ENCODE assay signal across 8 mouse cellular contexts in genomic region chr8:71528362-71529073, GRCm38 (mm10). TPM values are rescaled to one million over a fixed set of nuclear protein-coding genes. Genes with fewer than 3 reads are reported as not detected.
DNase-seq lines count a peak whose midpoint lies in the region; ATAC-seq and TF ChIP-seq lines count a peak whose summit lies in the region.

No protein-coding gene starts in this region.

- H3K9ac ChIP-seq in ES-E14 (ENCODE audit: insufficient read depth, low read depth, low read length, poor library complexity, severe bottlenecking): no peak overlapping the region; the same call in 1 of the 2 replicates
- no peak overlapping the region for H3K9ac ChIP-seq in embryonic facial prominence, embryonic 14.5 days (ENCODE audit: low read depth, low read length)
- H3K9ac ChIP-seq in lung, embryonic 15.5 days: no peak overlapping the region

- H3K4me1 ChIP-seq in ES-E14 (ENCODE audit: control insufficient read depth in 2 of 2, insufficient read depth in 2 of 2, low read length in 2 of 2, poor library complexity in 1 of 2): peaks cover 7 to 20% of the 10 kb centered on the region in 2 experiments
- peaks cover 7% of the 10 kb centered on the region for H3K4me1 ChIP-seq in embryonic facial prominence, embryonic 14.5 days (ENCODE audit: control insufficient read depth, insufficient read depth, low read length)
- peaks cover 28% of the 10 kb centered on the region for H3K4me1 ChIP-seq in lung, embryonic 15.5 days

- no peak overlapping the region for H3K4me3 ChIP-seq in ES-E14 (ENCODE audit: insufficient read depth in 1 of 2, low read depth in 1 of 2, low read length in 2 of 2, poor library complexity in 1 of 2, severe bottlenecking in 1 of 2)
- no peak overlapping the region for H3K4me3 ChIP-seq in embryonic facial prominence, embryonic 14.5 days (ENCODE audit: low read depth, low read length)
- no peak overlapping the region for H3K4me3 ChIP-seq in lung, embryonic 15.5 days

- no peak for ATAC-seq in embryonic facial prominence, embryonic 14.5 days (ENCODE audit: low read depth)
- ATAC-seq in lung, embryonic 15.5 days (ENCODE audit: borderline replicate concordance, extremely low read depth, low FRiP score, low TSS enrichment): peak; percentile 73; the same call in 1 of the 2 replicates

- no peaks in the 10 kb centered on the region for H3K36me3 ChIP-seq in ES-E14 (ENCODE audit: control insufficient read depth, insufficient read depth, low read length, poor library complexity, severe bottlenecking)
- H3K36me3 ChIP-seq in embryonic facial prominence, embryonic 14.5 days (ENCODE audit: control insufficient read depth, insufficient read depth, low read length): no peaks in the 10 kb centered on the region
- no peaks in the 10 kb centered on the region for H3K36me3 ChIP-seq in lung, embryonic 15.5 days

- no peaks in the 10 kb centered on the region for H3K9me3 ChIP-seq in ES-E14 (ENCODE audit: control insufficient read depth, insufficient read depth, low read depth, low read length)
- no peaks in the 10 kb centered on the region for H3K9me3 ChIP-seq in embryonic facial prominence, embryonic 14.5 days (ENCODE audit: control insufficient read depth, low read length)
- H3K9me3 ChIP-seq in lung, embryonic 15.5 days: no peaks in the 10 kb centered on the region

- no peak overlapping the region for H3K4me2 ChIP-seq in embryonic facial prominence, embryonic 14.5 days (ENCODE audit: low read depth, low read length)
- H3K4me2 ChIP-seq in lung, embryonic 15.5 days: no peak overlapping the region

- peak overlapping the region; percentile 63; the same call in 1 of the 2 replicates for H3K27ac ChIP-seq in ES-E14 (ENCODE audit: insufficient read depth, low read depth, low read length, poor library complexity, severe bottlenecking)
- peak overlapping the region; percentile 52 for H3K27ac ChIP-seq in embryonic facial prominence, embryonic 14.5 days (replicated peaks; ENCODE audit: low read depth, low read length)
- peak overlapping the region; percentile 91 for H3K27ac ChIP-seq in lung, embryonic 15.5 days

- H3K27me3 ChIP-seq in embryonic facial prominence, embryonic 14.5 days (replicated peaks; ENCODE audit: control insufficient read depth, insufficient read depth, low read length): peaks cover 27% of the 10 kb centered on the region
- peaks cover 12% of the 10 kb centered on the region for H3K27me3 ChIP-seq in lung, embryonic 15.5 days

- DNase-seq in ES-E14 (ENCODE audit: low read depth, low spot score): no peak
- no peak for DNase-seq in embryonic facial prominence, embryonic 14.5 days (ENCODE audit: low spot score)
- peak; percentile 48 for DNase-seq in kidney, adult 11 months
- DNase-seq in ovary, postnatal 14 days (ENCODE audit: low spot score): no peak
- no peak for DNase-seq in embryo, embryonic 11 days
- DNase-seq in cerebellum, postnatal 4 days (ENCODE audit: low spot score in 2 of 2): no peak
- no peak for DNase-seq in frontal cortex, postnatal 14 days (ENCODE audit: low spot score in 2 of 2)

- in situ Hi-C loops in ES-E14 (cut with MboI; ENCODE audit: low sequenced_read_pairs in 2 of 2, unreplicated experiment in 2 of 2): no loop called here

- 75% methylated on average over 11 of the region's 11 CpGs for WGBS in embryonic facial prominence, embryonic 14.5 days
- WGBS in lung, embryonic 15.5 days: 61% methylated on average over 11 of the region's 11 CpGs

TF ChIP-seq in ES-E14, 5 proteins besides CTCF, POLR2A, EP300 and RAD21:
- no peak for TF ChIP-seq MAFK (IDR thresholded peaks at IDR 0.05; ENCODE audit: insufficient read depth, low read depth, low read length)
- no peak for TF ChIP-seq HCFC1 (IDR thresholded peaks at IDR 0.05; ENCODE audit: borderline replicate concordance, insufficient read depth, low read length)
- TF ChIP-seq CHD2 (IDR thresholded peaks at IDR 0.05; ENCODE audit: low read depth, low read length): no peak
- TF ChIP-seq ZNF384 (IDR thresholded peaks at IDR 0.05; ENCODE audit: low read depth, low read length): no peak
- TF ChIP-seq ZC3H11A (IDR thresholded peaks at IDR 0.05; ENCODE audit: borderline replicate concordance, low read depth, low read length): no peak

RNA-seq across cellular contexts. Expression of gene Ccdc194, which starts 3.0 kb away (rescaled TPM):
- total RNA-seq in ES-E14 (2012; rRNA removed): 2.4 and 2.6 TPM in 2 replicates
- 2.4 and 3.5 TPM in 2 replicates for polyA plus RNA-seq in embryonic facial prominence, embryonic 14.5 days (2014; fragmentation: Nextera tagmentation; extraction: Ambion mirVana)
- polyA plus RNA-seq in lung, embryonic 15.5 days (2015; fragmentation: Nextera tagmentation; extraction: Ambion mirVana): 0.39 and 0.65 TPM in 2 replicates

RNA-seq across cellular contexts. Expression of gene Bst2, which starts 8.7 kb away (rescaled TPM):
- total RNA-seq in ES-E14 (2012; rRNA removed): 135 and 207 TPM in 2 replicates
- polyA plus RNA-seq in embryonic facial prominence, embryonic 14.5 days (2014; fragmentation: Nextera tagmentation; extraction: Ambion mirVana): 16.0 and 16.2 TPM in 2 replicates
- polyA plus RNA-seq in lung, embryonic 15.5 days (2015; fragmentation: Nextera tagmentation; extraction: Ambion mirVana): 49.7 and 52.0 TPM in 2 replicates

RNA-seq across cellular contexts. Expression of gene Mvb12a, which starts 14.2 kb away (rescaled TPM):
- total RNA-seq in ES-E14 (2012; rRNA removed): 50.4 and 58.8 TPM in 2 replicates
- 85.4 and 95.3 TPM in 2 replicates for polyA plus RNA-seq in embryonic facial prominence, embryonic 14.5 days (2014; fragmentation: Nextera tagmentation; extraction: Ambion mirVana)
- polyA plus RNA-seq in lung, embryonic 15.5 days (2015; fragmentation: Nextera tagmentation; extraction: Ambion mirVana): 95.2 and 96.6 TPM in 2 replicates

RNA-seq across cellular contexts. Expression of gene Plvap, which starts 17.0 kb away (rescaled TPM):
- 2.0 and 2.5 TPM in 2 replicates for total RNA-seq in ES-E14 (2012; rRNA removed)
- polyA plus RNA-seq in embryonic facial prominence, embryonic 14.5 days (2014; fragmentation: Nextera tagmentation; extraction: Ambion mirVana): 53.5 and 59.0 TPM in 2 replicates
- 146 and 147 TPM in 2 replicates for polyA plus RNA-seq in lung, embryonic 15.5 days (2015; fragmentation: Nextera tagmentation; extraction: Ambion mirVana)

RNA-seq across cellular contexts. Expression of gene Tmem221, which starts 30.2 kb away (rescaled TPM):
- 0.18 and 0.58 TPM in 2 replicates for total RNA-seq in ES-E14 (2012; rRNA removed)
- polyA plus RNA-seq in embryonic facial prominence, embryonic 14.5 days (2014; fragmentation: Nextera tagmentation; extraction: Ambion mirVana): 1.1 and 1.4 TPM in 2 replicates
- polyA plus RNA-seq in lung, embryonic 15.5 days (2015; fragmentation: Nextera tagmentation; extraction: Ambion mirVana): 3.3 and 4.6 TPM in 2 replicates
